Mouse (Mus musculus): ENCODE measurements around the gene Olfr1282. TPM values are rescaled to one million over a fixed set of nuclear protein-coding genes. Genes with fewer than 3 reads are reported as not detected.

The Olfr1282 gene
- total RNA-seq (2023), result not detected

GRCm38 (mm10) chr2:111335976-111336375 lies at the start of gene Olfr1282:
Gene Olfr1282, minus strand, starts transcription at chr2:111336076.

GRCm38 (mm10) chr2:111375222-111375621 lies 39.3 kb upstream of the Olfr1282 start, which contains the start of gene Olfr1284:
Gene Olfr1284, plus strand, starts transcription at chr2:111375522.

GRCm38 (mm10) chr2:111366490-111366889 lies 30.6 kb upstream of the Olfr1282 start, which contains the start of gene Olfr1283:
Gene Olfr1283, plus strand, starts transcription at chr2:111366790.

GRCm38 (mm10) chr2:111326220-111326619 lies 9.7 kb downstream of the Olfr1282 start, which contains the start of gene Olfr1281:
Gene Olfr1281, plus strand, starts transcription at chr2:111326520.

GRCm38 (mm10) chr2:111313717-111314116 lies 22.2 kb downstream of the Olfr1282 start, which contains the start of gene Olfr1280:
Gene Olfr1280, plus strand, starts transcription at chr2:111314017.

GRCm38 (mm10) chr2:111300374-111300773 lies 35.5 kb downstream of the Olfr1282 start, which contains the start of gene Olfr1279:
Gene Olfr1279, plus strand, starts transcription at chr2:111300635.

GRCm38 (mm10) chr2:111289836-111290235 lies 46.0 kb downstream of the Olfr1282 start, which contains the start of gene Olfr1278:
Gene Olfr1278, plus strand, starts transcription at chr2:111290136.

Other genes with a start within 250 kb of the Olfr1282 start
- not detected for gene Gm13941, start 230.1 kb downstream of the Olfr1282 start, total RNA-seq (2023)
- not detected for gene Gm15130, start 183.1 kb downstream of the Olfr1282 start, total RNA-seq (2023)
- not detected for gene 4930430A15Rik, start 106.5 kb downstream of the Olfr1282 start, total RNA-seq (2023)
- not detected for gene Olfr1275, start 100.8 kb downstream of the Olfr1282 start, total RNA-seq (2023)
- gene Olfr1276, start 81.6 kb downstream of the Olfr1282 start, total RNA-seq (2023), result not detected
- gene Olfr1277, start 62.0 kb downstream of the Olfr1282 start, total RNA-seq (2023), result not detected
- gene Olfr1278, start 45.9 kb downstream of the Olfr1282 start, total RNA-seq (2023), result not detected
- not detected for gene Olfr1279, start 35.4 kb downstream of the Olfr1282 start, total RNA-seq (2023)
- not detected for gene Olfr1280, start 22.1 kb downstream of the Olfr1282 start, total RNA-seq (2023)
- gene Olfr1281, start 9.6 kb downstream of the Olfr1282 start, total RNA-seq (2023), result not detected
- gene Olfr1283, start 30.7 kb upstream of the Olfr1282 start, total RNA-seq (2023), result not detected
- not detected for gene Olfr1284, start 39.4 kb upstream of the Olfr1282 start, total RNA-seq (2023)
- not detected for gene Olfr1286, start 87.0 kb upstream of the Olfr1282 start, total RNA-seq (2023)
- not detected for gene Olfr1287, start 113.1 kb upstream of the Olfr1282 start, total RNA-seq (2023)
- gene Olfr1288, start 138.0 kb upstream of the Olfr1282 start, total RNA-seq (2023), result not detected
- gene Olfr1289, start 144.7 kb upstream of the Olfr1282 start, total RNA-seq (2023), result not detected
- gene Olfr1290, start 157.8 kb upstream of the Olfr1282 start, total RNA-seq (2023), result not detected
- gene Olfr1291-ps1, start 161.1 kb upstream of the Olfr1282 start, total RNA-seq (2023), result not detected
- gene Olfr1293-ps, start 189.1 kb upstream of the Olfr1282 start, total RNA-seq (2023), result not detected
- gene Olfr1294, start 204.2 kb upstream of the Olfr1282 start, total RNA-seq (2023), result not detected
- gene Olfr1295, start 233.6 kb upstream of the Olfr1282 start, total RNA-seq (2023), result not detected